Mouse (Mus musculus) adrenal gland, postnatal 0 days (tissue): ENCODE results near the gene H2-DMb2. TPM values are rescaled to one million over a fixed set of nuclear protein-coding genes. Genes with fewer than 3 reads are reported as not detected.

Experiments used
- polyA plus RNA-seq: library from polyadenylated mRNA; unstranded; fragments of >200 nt; fragmentation: Nextera tagmentation; extraction: Ambion mirVana; gene quantifications from 2 replicates; pipeline ENCODE4 v1.2.1, GENCODE M21; 2015

H2-DMb2 gene
- polyA plus RNA-seq = 0.44 and 0.97 TPM in 2 replicates

DNA sequence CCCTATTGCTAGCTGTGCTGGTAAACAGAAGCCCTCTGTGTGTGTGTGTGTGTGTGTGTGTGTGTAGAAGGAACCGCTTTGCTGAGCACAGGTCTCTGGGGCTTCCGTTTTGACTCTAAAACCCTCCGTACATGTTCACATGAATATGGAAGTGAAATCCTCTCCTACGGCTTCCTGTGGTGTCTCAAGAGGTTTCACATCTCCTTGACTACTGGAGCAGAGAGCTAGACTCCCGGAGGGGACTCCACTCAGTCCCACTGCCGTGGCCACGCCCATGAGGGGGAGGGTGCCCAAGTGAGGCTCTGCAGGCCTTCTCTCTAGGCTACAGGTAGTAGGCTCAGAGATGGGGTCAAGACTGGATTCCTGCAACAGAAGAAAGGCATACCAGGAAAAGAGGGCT is at the start of gene H2-DMb2:
H2-DMb2 (plus strand) TSS at position 275 of the 400 bp plus-strand sequence.

DNA sequence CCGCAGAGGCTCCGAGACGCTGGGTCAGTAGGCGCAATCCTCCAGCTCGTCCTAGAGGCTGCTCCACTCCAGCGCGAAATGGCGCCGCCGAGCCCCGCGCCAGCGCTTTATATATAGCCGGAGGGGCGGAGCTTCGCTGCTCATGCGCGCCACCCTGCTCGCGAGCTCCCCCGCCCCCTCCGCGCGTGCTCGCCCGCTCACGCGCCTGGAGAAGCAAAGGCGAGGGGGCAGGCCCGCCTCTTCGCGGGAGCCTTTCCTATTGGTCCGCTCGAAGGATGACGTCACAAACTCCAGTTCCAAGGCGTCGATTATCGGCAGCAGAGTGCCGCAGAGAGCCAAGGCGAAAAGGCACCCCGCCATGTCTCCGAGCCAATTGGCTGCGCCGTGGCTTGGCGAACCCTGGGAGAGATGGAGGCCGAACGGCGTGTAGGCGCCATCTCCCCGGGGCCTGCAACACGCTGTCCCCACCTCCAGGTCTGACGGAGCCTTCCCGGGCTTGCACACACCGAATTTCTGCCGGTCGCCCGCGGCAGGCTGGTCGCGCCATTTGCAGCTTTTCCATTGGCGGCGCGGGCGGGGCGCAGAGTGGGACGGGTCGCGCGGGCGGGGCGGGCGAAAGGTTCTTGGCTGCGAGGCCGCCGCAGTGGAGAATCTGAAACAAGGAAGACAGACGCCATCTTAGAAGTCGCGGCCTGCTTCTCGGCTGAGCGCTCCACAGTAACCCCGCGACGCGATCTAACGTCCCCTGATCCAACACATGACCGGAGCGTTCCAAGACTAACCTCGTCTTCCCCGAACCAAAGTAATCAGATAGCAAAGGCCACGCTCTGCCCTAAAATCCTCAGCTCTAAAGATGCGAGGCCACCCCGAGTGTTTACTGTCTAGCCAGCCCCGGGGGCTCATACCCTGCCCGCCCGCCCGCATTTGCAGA is 23.6 kb upstream of the H2-DMb2 start, which contains the start of gene H2-DMa:
H2-DMa (plus strand) TSS at position 293 of the 931 bp plus-strand sequence.

DNA sequence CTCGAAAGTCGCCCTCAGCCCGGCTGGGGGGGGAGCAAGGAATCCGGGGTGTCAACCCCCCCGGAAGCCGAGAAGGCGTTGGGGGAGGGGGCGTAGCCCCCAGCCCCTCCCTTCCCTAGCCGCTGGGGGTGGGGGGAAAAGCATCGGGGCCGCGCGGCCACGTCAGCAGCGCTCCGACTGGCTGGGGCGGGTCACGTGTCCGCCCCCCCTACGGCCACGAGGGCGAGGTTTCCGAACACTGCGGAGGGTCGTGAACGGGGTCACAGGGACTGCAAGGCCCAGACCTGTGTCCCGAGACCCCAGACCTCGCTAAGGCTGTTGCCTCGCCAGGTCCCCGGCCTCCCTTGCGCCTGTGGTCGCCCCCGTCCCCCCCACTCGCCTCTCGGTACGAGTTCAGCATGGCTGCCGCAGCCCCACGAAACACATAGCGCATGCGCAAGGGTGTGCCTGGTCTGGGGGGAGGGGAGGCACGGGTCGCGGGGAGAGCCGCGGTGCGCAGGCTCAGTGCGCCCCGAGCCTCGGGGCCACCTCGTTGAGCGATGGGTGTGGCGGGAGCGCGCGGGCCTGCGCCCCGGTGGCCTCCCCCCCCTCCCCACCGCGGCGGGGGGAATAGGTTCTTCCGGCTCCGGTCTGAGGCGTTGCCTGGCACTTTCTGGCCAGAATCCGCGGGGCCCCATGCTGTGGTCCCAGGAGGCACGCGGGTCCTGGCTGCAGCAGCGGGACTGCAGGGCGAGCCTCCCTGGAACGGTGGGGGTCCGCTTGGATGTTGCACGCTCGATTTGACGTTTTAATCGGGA is 20.7 kb upstream of the H2-DMb2 start, which contains the start of gene Brd2:
Brd2 (minus strand) TSS at position 447 of the 797 bp plus-strand sequence.

DNA sequence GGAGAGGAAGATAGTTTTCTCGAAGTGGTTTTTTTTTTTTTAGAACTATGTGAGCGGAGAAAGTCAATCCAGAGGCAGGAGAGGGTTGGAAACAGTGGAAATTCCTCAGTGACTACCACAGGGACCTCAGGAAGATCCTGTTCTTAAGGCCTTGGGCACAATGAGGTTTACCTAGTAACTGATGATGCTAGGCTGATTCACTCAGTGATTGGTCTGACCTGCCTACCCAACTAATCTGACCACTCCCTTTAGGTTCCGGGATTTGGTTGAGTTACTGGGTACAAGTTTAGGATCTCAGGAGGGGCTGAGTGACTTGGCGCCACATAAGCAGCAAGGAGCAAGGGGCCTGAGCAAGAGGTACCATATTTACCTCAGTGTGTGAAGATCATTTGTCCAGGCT is 9.8 kb downstream of the H2-DMb2 start, which contains the start of gene H2-DMb1:
H2-DMb1 (plus strand) TSS at position 150 of the 400 bp plus-strand sequence.

DNA sequence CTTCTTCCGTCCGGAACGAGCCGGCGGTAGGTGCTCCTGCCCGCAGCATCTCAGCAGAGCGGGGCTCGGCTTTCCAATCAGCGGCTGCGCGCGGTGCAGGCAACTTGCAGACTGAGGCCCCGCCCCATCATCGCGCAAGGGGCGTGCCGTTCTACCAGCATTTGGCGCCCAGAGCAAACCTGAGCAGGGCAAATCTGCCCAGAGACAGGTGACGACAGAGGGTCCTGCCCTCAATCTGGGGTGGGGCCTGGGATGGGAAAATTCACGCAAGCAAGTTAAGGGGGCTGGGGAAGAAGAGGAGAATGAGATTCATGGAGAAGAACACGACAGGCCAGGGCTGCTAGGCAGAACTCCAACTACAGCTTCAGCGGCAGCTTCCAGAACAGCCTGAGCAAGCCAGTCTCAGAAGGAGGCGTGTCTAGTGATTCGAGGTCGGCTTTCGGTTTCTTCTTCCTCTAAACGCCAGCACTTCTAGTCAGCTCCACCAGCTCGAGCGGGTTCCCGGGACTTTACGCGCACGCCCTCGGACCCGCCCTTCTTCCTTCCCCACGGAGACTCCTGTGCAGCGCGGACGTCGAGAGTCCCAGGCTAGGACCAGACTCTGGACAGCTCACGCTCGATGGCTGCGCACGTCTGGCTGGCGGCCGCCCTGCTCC is 44.3 kb downstream of the H2-DMb2 start, which contains the start of the genes Tap1 and Psmb9:
Tap1 (plus strand) TSS at position 293 of the 656 bp plus-strand sequence.
Psmb9 (minus strand) TSS at position 504 of the 656 bp plus-strand sequence.

DNA sequence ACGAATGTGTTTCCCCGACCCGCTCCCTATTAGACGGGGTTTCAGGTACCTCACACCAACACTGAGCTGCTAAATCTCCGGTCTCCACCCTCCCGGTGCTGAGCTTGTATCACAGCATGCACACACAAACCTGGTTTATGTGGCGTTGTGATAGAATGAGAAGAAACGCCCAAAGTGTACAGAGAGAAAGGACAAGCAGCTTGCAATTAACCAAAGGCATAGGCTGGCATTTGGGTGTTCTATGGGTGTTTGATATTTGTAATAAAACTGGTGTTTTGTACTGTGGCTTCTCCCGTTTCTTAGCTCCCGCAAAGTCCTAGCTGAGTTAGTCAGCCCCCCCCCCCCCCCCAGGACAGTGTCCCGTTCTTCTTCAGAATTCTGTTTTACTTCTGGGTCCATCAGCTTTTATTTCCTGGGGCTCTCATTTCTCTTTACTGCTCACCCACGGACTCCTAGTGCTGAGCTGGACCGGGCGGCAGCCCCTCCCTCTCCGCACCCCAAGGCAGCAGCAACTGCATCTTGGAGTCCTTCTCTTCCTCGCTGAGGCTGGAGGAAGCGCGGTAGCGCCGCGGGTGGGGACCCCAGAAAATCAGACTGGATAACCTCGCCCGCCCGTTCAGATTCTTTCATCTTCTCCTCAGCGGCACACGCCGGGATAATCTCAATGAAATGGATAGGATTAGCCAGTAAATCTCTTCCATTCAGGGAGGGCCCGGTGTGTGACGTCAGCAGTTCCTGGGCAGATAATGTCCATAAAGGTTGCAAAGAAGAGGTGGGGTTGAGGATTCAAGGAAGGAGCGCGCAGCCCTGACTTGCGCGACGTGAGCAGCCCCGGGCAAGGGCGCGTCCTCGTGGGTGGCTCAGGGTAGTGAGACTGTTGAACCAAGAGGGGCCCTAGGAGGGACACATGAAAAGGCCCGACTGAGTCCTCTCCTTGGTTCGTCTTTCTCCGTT is 54.1 kb downstream of the H2-DMb2 start, which contains the start of gene Psmb8:
Psmb8 (plus strand) TSS at position 781 of the 954 bp plus-strand sequence.

Other genes with a start within 250 kb of the H2-DMb2 start
- 0.27 TPM in 1 of 2 replicates, not detected in the other for gene Platr17, start 238.2 kb upstream of the H2-DMb2 start, polyA plus RNA-seq
- 23.8 and 32.1 TPM in 2 replicates for gene Daxx, start 233.9 kb upstream of the H2-DMb2 start, polyA plus RNA-seq
- gene Tapbp, start 227.4 kb upstream of the H2-DMb2 start, polyA plus RNA-seq = 72.5 and 91.8 TPM in 2 replicates
- 14.6 and 16.5 TPM in 2 replicates for gene Zbtb22, start 227.4 kb upstream of the H2-DMb2 start, polyA plus RNA-seq
- 20.0 and 32.4 TPM in 2 replicates for gene Rgl2, start 213.8 kb upstream of the H2-DMb2 start, polyA plus RNA-seq
- gene Pfdn6, start 203.0 kb upstream of the H2-DMb2 start, polyA plus RNA-seq = 108 and 142 TPM in 2 replicates
- 17.5 and 21.3 TPM in 2 replicates for gene Wdr46, start 202.6 kb upstream of the H2-DMb2 start, polyA plus RNA-seq
- 7.6 and 8.1 TPM in 2 replicates for gene B3galt4, start 191.8 kb upstream of the H2-DMb2 start, polyA plus RNA-seq
- gene Vps52, start 187.5 kb upstream of the H2-DMb2 start, polyA plus RNA-seq = 28.4 and 40.1 TPM in 2 replicates
- 2,003 and 3,084 TPM in 2 replicates for gene Rps18, start 187.3 kb upstream of the H2-DMb2 start, polyA plus RNA-seq
- gene H2-K1, start 143.0 kb upstream of the H2-DMb2 start, polyA plus RNA-seq = 146 and 274 TPM in 2 replicates
- gene Ring1, start 118.6 kb upstream of the H2-DMb2 start, polyA plus RNA-seq = 22.3 and 29.6 TPM in 2 replicates
- 105 and 163 TPM in 2 replicates for gene H2-Ke6, start 115.2 kb upstream of the H2-DMb2 start, polyA plus RNA-seq
- gene Slc39a7, start 111.6 kb upstream of the H2-DMb2 start, polyA plus RNA-seq = 99.2 and 160 TPM in 2 replicates
- gene Rxrb, start 111.5 kb upstream of the H2-DMb2 start, polyA plus RNA-seq = 33.2 and 38.4 TPM in 2 replicates
- 0.25 and 0.80 TPM in 2 replicates for gene Col11a2, start 103.9 kb upstream of the H2-DMb2 start, polyA plus RNA-seq
- gene H2-Oa, start 51.0 kb upstream of the H2-DMb2 start, polyA plus RNA-seq = 0.25 TPM in 1 of 2 replicates, not detected in the other
- 10.2 and 13.7 TPM in 2 replicates for gene H2-DMa, start 23.8 kb upstream of the H2-DMb2 start, polyA plus RNA-seq
- gene Brd2, start 20.7 kb upstream of the H2-DMb2 start, polyA plus RNA-seq = 69.4 and 71.0 TPM in 2 replicates
- 1.9 and 2.3 TPM in 2 replicates for gene H2-DMb1, start 9.8 kb downstream of the H2-DMb2 start, polyA plus RNA-seq
- gene Tap1, start 44.2 kb downstream of the H2-DMb2 start, polyA plus RNA-seq = 8.0 and 13.6 TPM in 2 replicates
- 16.0 and 17.9 TPM in 2 replicates for gene Psmb9, start 44.5 kb downstream of the H2-DMb2 start, polyA plus RNA-seq
- 43.3 and 45.2 TPM in 2 replicates for gene Psmb8, start 54.4 kb downstream of the H2-DMb2 start, polyA plus RNA-seq
- gene Tap2, start 60.2 kb downstream of the H2-DMb2 start, polyA plus RNA-seq = 10.7 and 23.8 TPM in 2 replicates
- gene H2-Ob, start 95.6 kb downstream of the H2-DMb2 start, polyA plus RNA-seq = 0.16 and 0.21 TPM in 2 replicates
- gene H2-Ab1, start 114.4 kb downstream of the H2-DMb2 start, polyA plus RNA-seq = 8.1 and 12.1 TPM in 2 replicates
- 5.4 and 5.7 TPM in 2 replicates for gene H2-Aa, start 144.5 kb downstream of the H2-DMb2 start, polyA plus RNA-seq
- 4.8 and 6.7 TPM in 2 replicates for gene H2-Eb1, start 162.6 kb downstream of the H2-DMb2 start, polyA plus RNA-seq
- gene H2-Eb2, start 182.4 kb downstream of the H2-DMb2 start, polyA plus RNA-seq = not detected in 2 replicates
- 0.12 and 0.22 TPM in 2 replicates for gene Btnl2, start 211.5 kb downstream of the H2-DMb2 start, polyA plus RNA-seq
- not detected in 2 replicates for gene Btnl1, start 233.8 kb downstream of the H2-DMb2 start, polyA plus RNA-seq